Mouse (Mus musculus) frontal cortex, postnatal 25 days (tissue): ENCODE measurements at regions not wholly inside any gene's neighbourhood (a gene's known extent, or its start where the extent isn't known, plus 50 kb on each side); places are given as distances from the start of the nearest gene placed in this dataset.

Source experiments
- DNase-seq, 2 experiments: peaks; one replicate each; pipeline ENCODE4 v3.0.0; 2022; ENCODE audit warnings: low spot score in 2 of 2

DNA sequence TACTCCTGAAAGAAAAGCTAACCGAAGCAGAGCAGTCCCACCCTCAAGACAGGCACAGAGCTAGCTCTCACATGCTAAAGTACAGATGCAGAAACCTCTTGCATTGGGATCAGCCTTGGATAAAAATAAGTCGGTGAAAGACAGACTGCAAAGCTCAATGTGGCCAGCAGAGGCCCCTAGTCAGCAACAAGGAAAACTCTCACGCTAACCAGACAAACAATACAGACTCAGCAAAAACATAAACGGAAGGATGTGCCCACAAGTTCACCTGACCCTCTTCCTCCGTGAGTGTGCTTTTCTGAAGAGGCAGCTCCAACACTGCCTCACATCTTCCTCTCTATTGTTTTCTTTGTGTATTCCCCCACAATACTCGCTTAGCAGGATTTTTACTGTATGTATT is 77.8 kb downstream of the Rpia start:
- DNase-seq = peak; percentile 48 to 69

GRCm38 (mm10) chr6:70713665-70714064 is 78.4 kb downstream of the Rpia start:
- no peak for DNase-seq

GRCm38 (mm10) chr6:70713118-70713517 is 78.9 kb downstream of the Rpia start:
- DNase-seq = no peak

DNA sequence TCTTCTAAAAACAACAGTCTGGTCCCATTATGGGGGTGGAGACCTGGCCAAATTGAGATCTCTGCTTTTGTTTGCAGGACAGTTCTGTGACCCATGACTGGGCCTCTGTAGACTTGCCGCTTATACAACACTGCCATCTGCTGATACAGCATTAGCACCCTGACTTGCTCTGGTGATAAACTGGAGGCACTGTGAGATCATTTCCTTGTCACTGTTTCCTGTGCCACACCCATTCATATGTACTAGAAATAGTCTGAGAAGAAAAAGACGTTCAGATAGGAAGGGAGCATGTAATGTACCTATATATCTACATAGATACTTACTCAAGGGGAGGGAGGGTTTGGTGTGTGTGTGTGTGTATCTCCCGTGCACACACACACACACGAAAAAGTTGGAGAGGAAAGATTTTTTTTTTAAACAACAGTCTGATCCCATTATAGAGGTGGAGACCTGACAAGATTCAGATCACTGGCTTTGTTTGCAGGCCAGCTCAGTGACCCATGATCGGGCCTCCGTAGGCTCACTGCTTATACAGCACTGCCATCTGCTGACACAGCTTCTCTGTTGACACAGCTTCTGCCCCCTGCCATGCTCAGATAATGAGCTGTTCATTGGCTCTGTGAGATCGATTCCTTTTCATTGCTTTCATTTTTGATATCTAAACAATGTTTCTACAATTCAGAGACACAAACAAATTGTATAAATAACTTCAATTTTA is 82.5 kb downstream of the Rpia start:
- no peak for DNase-seq

GRCm38 (mm10) chr6:70695596-70695995 is 96.4 kb downstream of the Rpia start:
- no peak for DNase-seq
